Mouse (Mus musculus) heart, postnatal 0 days (tissue): ENCODE measurements around the gene Aco1.

Experiments
- CTCF ChIP-seq: IDR thresholded peaks from 2 replicates; pipeline ENCODE4 v1.5.1; 2016; ENCODE audit warnings: antibody characterized with exemption, control low read depth, low read depth
- EP300 ChIP-seq: IDR thresholded peaks from 2 replicates; pipeline ENCODE4 v1.6.1; 2016; ENCODE audit warnings: antibody characterized with exemption, low read depth

DNA sequence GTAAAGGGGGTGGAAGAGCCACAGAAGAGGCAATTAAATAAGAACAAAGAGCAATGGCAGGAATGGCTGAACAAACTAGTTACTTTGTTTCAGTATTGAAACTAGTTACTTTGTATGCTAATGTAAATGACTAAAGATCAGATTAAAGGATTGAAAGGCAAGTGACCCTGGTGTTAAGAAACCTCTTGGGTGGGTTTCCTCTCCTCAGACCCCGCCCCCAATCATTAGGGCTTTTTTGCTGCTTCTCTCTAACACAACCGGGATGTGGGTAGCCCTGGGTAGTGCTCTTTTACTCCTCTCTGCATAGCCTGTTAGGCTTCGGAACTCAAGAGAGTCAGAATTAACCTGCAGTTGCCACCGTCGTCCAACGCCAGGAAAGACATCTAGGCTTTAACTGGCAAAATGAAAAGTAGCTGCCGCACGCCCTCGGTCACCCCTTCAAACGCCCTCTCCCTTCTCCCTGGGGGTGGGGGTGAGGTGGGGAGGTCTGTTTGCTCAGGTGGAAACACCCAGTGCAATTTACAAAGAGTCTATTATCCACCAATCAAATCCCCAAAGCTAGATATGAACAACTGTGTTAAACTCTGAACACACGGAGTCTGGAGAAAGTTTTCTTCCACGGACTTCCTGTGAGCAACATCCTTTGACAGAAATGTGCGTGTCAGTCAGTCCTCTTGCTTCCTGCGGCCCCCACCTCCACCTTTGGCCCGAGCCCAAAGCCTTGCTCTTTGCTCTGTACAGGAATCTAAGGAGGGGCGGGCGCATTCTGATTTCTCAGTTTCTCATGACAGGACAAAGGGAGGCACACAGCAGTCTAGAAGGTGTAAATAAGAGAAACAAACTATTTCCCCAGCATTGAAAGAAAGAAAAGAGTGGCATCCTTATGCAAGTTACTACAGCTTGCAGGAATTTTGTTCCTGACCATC, 95.9 kb downstream of the Aco1 start:
- TF ChIP-seq EP300, result no peak
- no peak for TF ChIP-seq CTCF
